Mouse (Mus musculus): ENCODE measurements around the gene Cdc25a.

Cdc25a gene

DNA sequence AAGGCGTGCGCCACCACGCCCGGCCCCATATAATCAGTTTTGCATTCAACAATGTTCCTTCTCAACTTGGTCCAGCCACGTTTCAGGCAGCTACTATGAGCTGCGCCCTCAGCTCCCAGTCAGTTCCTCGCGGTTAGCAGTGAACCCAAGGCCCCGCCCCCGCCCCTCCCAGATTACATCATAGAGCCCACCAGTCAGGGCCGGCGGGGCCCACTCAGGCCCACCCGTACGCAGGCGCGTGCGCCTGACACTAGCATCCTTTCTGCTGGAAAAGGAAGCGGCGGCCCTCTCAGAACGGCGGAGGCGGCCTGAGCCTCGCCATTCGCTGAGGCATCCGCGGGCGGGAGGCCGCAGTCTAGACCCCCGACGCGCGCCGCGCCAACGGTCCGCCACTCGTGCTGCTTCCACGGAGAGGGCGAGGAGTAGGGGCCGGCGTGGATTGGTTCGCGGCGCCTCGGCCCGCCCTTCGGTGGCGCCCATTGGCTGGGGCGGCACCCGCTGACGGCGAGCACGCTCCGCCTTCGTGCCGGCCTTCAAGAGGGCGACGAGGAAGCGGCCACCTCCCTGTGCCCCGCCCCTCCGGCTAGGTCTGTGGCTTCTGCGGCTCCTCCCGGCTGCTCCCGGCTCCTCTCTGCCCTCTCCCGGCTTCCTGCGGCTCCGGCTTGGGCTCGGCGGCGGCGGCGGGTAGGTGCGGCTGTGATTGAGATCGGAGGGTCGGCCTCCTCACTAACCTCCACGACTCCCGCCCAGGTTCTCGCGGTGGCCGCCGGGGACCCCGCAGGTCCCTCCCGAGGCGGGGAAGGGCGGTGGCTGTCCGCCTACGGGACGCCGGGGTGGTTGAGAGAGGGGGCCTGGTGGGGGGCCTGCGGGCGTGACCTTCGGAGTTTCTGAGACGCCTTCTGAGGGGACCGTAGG lies 56.1 kb downstream of the Cdc25a start, which contains the start of gene Map4:
TSS of gene Map4 (plus strand) at position 204 of the 915 bp plus-strand sequence.
- peak; percentile 99 for DNase-seq (ENCODE audit: low spot score in 2 of 2)

DNA sequence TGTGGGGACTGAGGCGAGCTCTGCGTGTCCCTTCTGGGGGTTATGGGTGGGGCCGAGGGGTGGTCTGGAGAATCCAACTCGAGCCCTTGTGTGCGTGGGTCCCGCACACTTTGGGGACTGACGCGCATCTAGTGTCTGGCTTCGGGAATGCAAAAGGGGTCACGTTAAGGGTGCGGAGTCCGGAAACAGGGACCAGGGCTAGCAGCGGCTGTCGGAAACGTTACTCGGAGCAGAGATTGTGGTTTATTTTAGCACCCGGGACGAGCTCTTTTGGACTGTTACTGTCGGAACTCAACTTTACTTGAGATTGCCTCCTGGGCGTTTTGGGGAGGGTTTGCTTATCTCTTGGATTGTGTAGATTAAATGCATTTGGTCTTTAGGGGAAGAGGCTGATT lies 57.0 kb downstream of the Cdc25a start:
- DNase-seq (ENCODE audit: low spot score in 2 of 2) = peak in 1 of 2 experiments; percentile 48

DNA sequence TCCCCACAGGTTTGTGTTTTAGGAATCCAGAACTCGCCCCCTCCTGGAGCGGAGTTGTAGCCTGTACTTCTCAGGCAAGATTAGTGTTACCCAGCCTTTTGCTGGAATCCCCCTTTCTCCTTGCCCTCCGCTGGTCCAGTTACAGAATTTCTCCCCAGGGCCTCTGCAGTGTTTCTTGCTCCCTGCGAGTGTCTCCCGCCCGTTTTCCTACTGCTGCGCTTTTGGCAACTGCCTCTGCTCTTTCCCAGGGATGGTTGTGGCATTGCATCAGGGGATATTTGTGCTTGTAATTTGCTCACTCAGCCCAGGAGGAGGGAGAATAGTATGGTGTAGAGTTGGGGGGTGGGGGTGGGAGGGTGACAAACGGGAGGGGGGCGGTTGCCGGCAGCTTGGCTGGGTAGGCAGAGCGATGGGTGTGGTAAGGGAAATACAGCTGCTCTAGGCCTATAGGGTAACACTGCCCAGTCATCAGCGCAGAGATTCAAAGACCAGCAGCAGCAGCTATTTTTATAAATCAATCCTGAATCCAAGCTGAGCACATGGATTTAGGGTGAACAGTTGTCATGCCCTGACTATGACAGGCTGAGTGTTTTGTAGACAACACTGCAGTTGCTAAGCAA lies 57.5 kb downstream of the Cdc25a start:
- DNase-seq (ENCODE audit: low spot score in 2 of 2) = peak; percentile 56 to 66

DNA sequence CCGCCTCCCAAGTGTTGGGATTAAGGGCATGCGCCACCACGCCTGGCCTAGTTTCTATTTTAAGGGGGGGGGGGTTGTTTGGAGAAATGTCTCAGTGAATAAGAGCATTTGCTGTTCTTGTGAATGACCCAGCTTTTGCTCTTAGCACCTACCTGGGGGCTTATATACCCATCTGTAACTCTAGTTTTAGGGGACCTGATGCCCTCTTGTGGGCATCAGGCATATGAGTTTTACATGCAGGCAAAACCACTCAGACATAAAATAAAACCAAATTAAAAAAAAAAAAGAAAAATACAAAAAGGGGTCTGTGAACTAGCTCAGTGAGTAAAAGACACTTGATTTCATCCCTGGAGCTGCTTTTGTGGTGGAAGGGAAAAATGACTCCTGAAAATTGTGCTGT lies 64.0 kb downstream of the Cdc25a start:
- no peak for DNase-seq (ENCODE audit: low spot score in 2 of 2)

DNA sequence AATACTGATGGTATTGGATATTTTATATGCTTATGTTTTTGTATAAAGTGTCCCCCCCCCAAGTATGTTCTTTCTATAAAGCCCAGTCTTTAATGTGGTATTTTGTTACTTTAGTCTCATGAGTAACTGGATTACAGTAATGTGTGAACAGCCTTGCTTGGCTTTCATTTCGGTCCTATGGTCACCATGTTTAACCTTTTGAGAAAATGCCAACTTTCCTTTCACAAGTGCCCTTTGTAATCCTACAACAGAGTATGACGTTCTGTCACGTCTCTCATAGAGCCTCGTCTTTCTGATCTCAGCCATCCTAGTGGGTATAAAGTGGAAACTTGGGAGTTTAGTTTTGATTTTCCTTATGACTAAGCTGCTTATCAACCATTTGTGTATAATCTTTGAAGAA lies 67.4 kb downstream of the Cdc25a start:
- DNase-seq (ENCODE audit: low spot score in 2 of 2) = no peak
